Mouse (Mus musculus) olfactory bulb, adult 2 months (tissue): ENCODE measurements around the gene Grk3.

Experiments used
- CTCF ChIP-seq: fragments of 200-500 bp; IDR thresholded peaks from 2 replicates; pipeline ENCODE4 v1.5.1; 2012; ENCODE audit warnings: low read depth, mild to moderate bottlenecking, low read length, moderate library complexity; ENCODE audit not compliant: insufficient read depth
- POLR2A ChIP-seq: fragments of 200-500 bp; IDR thresholded peaks from 2 replicates; pipeline ENCODE4 v1.6.1; 2012; ENCODE audit warnings: mild to moderate bottlenecking, low read depth, low read length, moderate library complexity; ENCODE audit not compliant: insufficient read depth

DNA sequence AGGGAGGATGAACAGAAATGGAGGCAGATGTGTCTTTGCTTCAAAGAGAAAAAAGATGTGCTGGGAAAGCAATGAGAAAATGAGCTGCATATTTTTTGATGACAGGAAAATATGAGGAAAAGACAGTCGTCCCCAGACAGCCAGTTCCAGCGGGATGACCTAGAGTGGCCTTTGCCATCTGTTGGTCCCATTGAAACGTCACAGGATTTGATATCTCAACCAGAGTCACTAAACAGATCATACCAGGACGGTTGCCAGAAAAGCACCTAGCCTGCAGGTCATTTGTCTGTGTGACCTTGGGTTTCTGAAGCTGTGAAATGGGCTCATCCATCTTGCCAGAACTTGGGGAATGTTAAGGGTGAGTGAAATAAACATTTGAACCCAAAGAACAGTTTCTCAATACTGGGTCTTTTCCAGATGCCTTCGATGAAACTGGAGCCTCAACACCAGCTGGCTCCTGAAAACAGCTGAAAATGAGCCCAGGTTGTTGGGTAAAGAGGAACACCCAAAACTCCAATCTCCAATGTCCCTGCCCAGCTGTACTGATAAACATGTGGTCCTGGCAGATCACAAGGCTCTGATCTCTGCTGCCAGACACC is 122.0 kb downstream of the Grk3 start:
- no peak for TF ChIP-seq CTCF
- TF ChIP-seq POLR2A: no peak
